ENCODE assay signal across 10 mouse cellular contexts in genomic region chr6:90660398-90661028, GRCm38 (mm10). TPM values are rescaled to one million over a fixed set of nuclear protein-coding genes. Genes with fewer than 3 reads are reported as not detected.
DNase-seq lines count a peak whose midpoint lies in the region; ATAC-seq and TF ChIP-seq lines count a peak whose summit lies in the region.
"Had no signal": no experiment of that assay in that cellular context is flagged by ENCODE, and none has a peak within 500 bp of the region (broad histone marks: within the 10 kb centered on the region; RNA-seq: fewer than 3 reads in every experiment).

No protein-coding gene starts in this region.

- intact Hi-C loops in heart, adult 2 months (cut with DNase I), result no loop called here

- H3K9me3 ChIP-seq in heart, embryonic 16.5 days (replicated peaks; ENCODE audit: control insufficient read depth, low read length), result 0 out of 2 replicates have a peak, but pooled peaks cover 2% of the 10 kb centered on the region
- H3K9me3 ChIP-seq in lung, embryonic 14.5 days (ENCODE audit: low read depth, low read length), result no peaks in the 10 kb centered on the region

- H3K27me3 ChIP-seq in heart, embryonic 16.5 days (ENCODE audit: control insufficient read depth, insufficient read depth, low read length), result no peaks in the 10 kb centered on the region
- no peaks in the 10 kb centered on the region for H3K27me3 ChIP-seq in heart, adult 2 months (ENCODE audit: control insufficient read depth, insufficient read depth, low read length)
- no peaks in the 10 kb centered on the region for H3K27me3 ChIP-seq in lung, embryonic 14.5 days (ENCODE audit: insufficient read depth, low read length)

- no peak for TF ChIP-seq EP300 in heart, adult 2 months (IDR thresholded peaks at IDR 0.05; ENCODE audit: insufficient read depth, low read depth, low read length)

- ATAC-seq in heart, embryonic 16.5 days (replicated peaks; ENCODE audit: extremely low read depth, insufficient read depth, low FRiP score), result no peak
- peak; percentile 60 for ATAC-seq in lung, embryonic 14.5 days (ENCODE audit: insufficient read depth)

- WGBS in heart, embryonic 16.5 days, result 78% methylated on average over 20 of the region's 20 CpGs
- 83% methylated on average over 20 of the region's 20 CpGs for WGBS in heart, adult 2 months
- WGBS in lung, embryonic 14.5 days, result 58% methylated on average over 20 of the region's 20 CpGs

- DNase-seq in heart, adult 2 months, result no peak
- DNase-seq in ovary, postnatal 36 days (ENCODE audit: low spot score), result peak; percentile 47
- DNase-seq in ovary, postnatal 10 days (ENCODE audit: low spot score), result no peak
- peak; percentile 58 for DNase-seq in lung, embryonic 14.5 days
- DNase-seq in frontal cortex, postnatal 36 days (ENCODE audit: low spot score in 2 of 2), result no peak
- no peak for DNase-seq in spleen, adult 18-20 months
- DNase-seq: kidney, adult 9 months; right cerebral cortex, postnatal 25 days; thymus, postnatal 14 days had no signal

- H3K4me2 ChIP-seq in heart, embryonic 16.5 days (ENCODE audit: low read depth, low read length), result no peak overlapping the region
- H3K4me2 ChIP-seq in lung, embryonic 14.5 days, result no peak overlapping the region

- H3K27ac ChIP-seq in heart, embryonic 16.5 days (ENCODE audit: low read length), result peak overlapping the region; percentile 56
- no peak overlapping the region for H3K27ac ChIP-seq in heart, adult 2 months
- peak overlapping the region; percentile 60 for H3K27ac ChIP-seq in lung, embryonic 14.5 days (ENCODE audit: low read depth)

- no peak for TF ChIP-seq POLR2A in heart, adult 2 months (IDR thresholded peaks at IDR 0.05; ENCODE audit: insufficient read depth, low read depth, low read length)

- no peak overlapping the region for H3K4me3 ChIP-seq in heart, embryonic 16.5 days (ENCODE audit: low read length)
- H3K4me3 ChIP-seq in heart, adult 2 months, result no peak overlapping the region
- H3K4me3 ChIP-seq in lung, embryonic 14.5 days (ENCODE audit: low read depth, low read length), result no peak overlapping the region

- H3K9ac ChIP-seq in heart, embryonic 16.5 days (ENCODE audit: low read length), result no peak overlapping the region
- no peak overlapping the region for H3K9ac ChIP-seq in heart, adult 2 months (ENCODE audit: low read depth, low read length)
- H3K9ac ChIP-seq in lung, embryonic 14.5 days, result no peak overlapping the region

- no peaks in the 10 kb centered on the region for H3K79me2 ChIP-seq in heart, adult 2 months (replicated peaks; ENCODE audit: control insufficient read depth, insufficient read depth, low read length)

- H3K36me3 ChIP-seq in heart, embryonic 16.5 days (ENCODE audit: control insufficient read depth, insufficient read depth), result peaks cover 21% of the 10 kb centered on the region
- no peaks in the 10 kb centered on the region for H3K36me3 ChIP-seq in heart, adult 2 months (ENCODE audit: control insufficient read depth, insufficient read depth, low read length)
- H3K36me3 ChIP-seq in lung, embryonic 14.5 days (ENCODE audit: insufficient read depth), result peaks cover 34% of the 10 kb centered on the region

- TF ChIP-seq CTCF in heart, adult 2 months (IDR thresholded peaks at IDR 0.05), result no peak
- no peak for TF ChIP-seq CTCF in lung, embryonic 14.5 days (IDR thresholded peaks at IDR 0.05; ENCODE audit: low read depth)

- peaks cover 23% of the 10 kb centered on the region for H3K4me1 ChIP-seq in heart, embryonic 16.5 days (ENCODE audit: control insufficient read depth, insufficient read depth, low read length)
- peaks cover 1% of the 10 kb centered on the region for H3K4me1 ChIP-seq in heart, adult 2 months (ENCODE audit: control insufficient read depth, insufficient read depth, low read length)
- peaks cover 11% of the 10 kb centered on the region; the same call in 1 of the 2 replicates for H3K4me1 ChIP-seq in lung, embryonic 14.5 days (ENCODE audit: insufficient read depth)

RNA-seq across cellular contexts. Expression of gene Slc41a3, which starts 56.0 kb away (rescaled TPM):
- 10.0 and 11.9 TPM in 2 replicates for polyA plus RNA-seq in heart, embryonic 16.5 days (2015; fragmentation: Nextera tagmentation; extraction: Ambion mirVana)
- total RNA-seq in heart, adult 2 months (2021), result 100 to 1,000 TPM in 1 of 2 experiments, 10 to 100 TPM in 1; 91.9 to 139 TPM
- polyA plus RNA-seq in heart, adult 2 months (2012; rRNA removed), result 100 and 128 TPM in 2 replicates
- 4.7 and 5.4 TPM in 2 replicates for polyA plus RNA-seq in lung, embryonic 14.5 days (2014; fragmentation: Nextera tagmentation; extraction: Ambion mirVana)

Comparison
In these comparisons a context has a peak if more than half of its experiments do, and no peak if none do; other contexts are left out.
1. DNase-seq: peak in ovary, postnatal 36 days (single experiment) and lung, embryonic 14.5 days (single experiment); none in heart, adult 2 months (0 of 2), ovary, postnatal 10 days (single experiment), frontal cortex, postnatal 36 days (0 of 2) and spleen, adult 18-20 months (0 of 2).